Mouse (Mus musculus) ES-E14 (cell line): ENCODE results near the gene Cops3.

Experiments
- CHD2 ChIP-seq: IDR thresholded peaks from 2 replicates; pipeline ENCODE4 v1.6.1; 2014; ENCODE audit warnings: mild to moderate bottlenecking, low read depth, low read length, inconsistent platforms
- HCFC1 ChIP-seq: IDR thresholded peaks from 2 replicates; pipeline ENCODE4 v1.6.1; 2012; ENCODE audit warnings: low read length, inconsistent platforms, borderline replicate concordance; ENCODE audit not compliant: insufficient read depth
- MAFK ChIP-seq: IDR thresholded peaks from 2 replicates; pipeline ENCODE4 v1.6.1; 2014; ENCODE audit warnings: mild to moderate bottlenecking, low read depth, low read length, inconsistent platforms; ENCODE audit not compliant: insufficient read depth
- ZC3H11A ChIP-seq: IDR thresholded peaks from 2 replicates; pipeline ENCODE4 v1.6.1; 2012; ENCODE audit warnings: low read depth, mild to moderate bottlenecking, inconsistent platforms, low read length, borderline replicate concordance
- ZNF384 ChIP-seq: IDR thresholded peaks from 2 replicates; pipeline ENCODE4 v1.6.1; 2012; ENCODE audit warnings: low read depth, low read length, inconsistent platforms

DNA sequence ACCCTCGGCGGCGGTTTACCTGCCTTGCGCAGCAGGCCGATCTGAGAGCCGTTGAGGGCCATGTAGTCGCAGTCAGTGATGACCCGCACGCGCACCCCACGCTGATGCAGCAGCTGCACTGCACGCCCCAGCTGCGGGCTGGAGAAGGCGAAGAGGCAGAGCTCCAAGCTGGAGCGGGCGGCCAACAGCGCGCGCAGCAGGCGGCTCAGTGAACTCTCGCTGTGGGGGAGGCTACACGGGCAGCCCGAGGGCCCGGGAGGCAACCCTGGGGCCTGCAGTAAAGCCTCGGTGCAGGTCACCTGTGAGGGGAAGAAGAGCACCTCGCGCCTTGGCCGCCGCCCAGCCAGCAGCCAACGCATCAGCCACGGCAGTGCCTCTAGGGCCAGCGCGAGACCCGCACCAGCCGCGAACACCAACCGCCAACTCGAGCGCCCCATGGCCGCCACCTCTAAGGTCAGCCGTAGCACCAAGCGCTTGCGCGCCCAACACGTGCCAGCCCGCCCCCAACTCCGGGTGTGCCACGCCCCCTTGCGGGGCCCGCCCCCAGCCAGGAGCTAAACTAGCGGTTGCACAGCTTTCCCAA, 52.3 kb downstream of the Cops3 start, which contains the start of gene Pld6:
- TF ChIP-seq ZNF384 (no peak), HCFC1 (no peak), MAFK (no peak), CHD2 (no peak), ZC3H11A (no peak)
